7 mouse cellular contexts compared by ENCODE assay signal in genomic region chr14:122182220-122182619, GRCm38 (mm10). TPM values are rescaled to one million over a fixed set of nuclear protein-coding genes. Genes with fewer than 3 reads are reported as not detected.
A peak's percentile ranks its signal among the peaks of the same experiment; 100 is the strongest.
DNase-seq lines count a peak whose midpoint lies in the region; ATAC-seq lines count a peak whose summit lies in the region.

No protein-coding gene starts in this region.

- DNase-seq in neural tube, embryonic 10.5 days (ENCODE audit: extremely low spot score, low spot score), result no peak
- DNase-seq in liver, embryonic 13.5 days, result peak; percentile 16
- no peak for DNase-seq in cerebellum, adult 9-10 months
- no peak for DNase-seq in left cerebral cortex, postnatal 10 days (ENCODE audit: extremely low spot score in 1 of 2, low spot score in 2 of 2)
- DNase-seq in right cerebral cortex, adult 2 months (ENCODE audit: low spot score in 2 of 2), result no peak

- intact Hi-C loops in left cerebral cortex, postnatal 10 days (cut with DNase I), result no loop called here

- 0 out of 2 replicates have a peak, but pooled peaks cover 3% of the 10 kb centered on the region for H3K27me3 ChIP-seq in neural tube, embryonic 13.5 days
- peaks cover 17% of the 10 kb centered on the region for H3K27me3 ChIP-seq in forebrain, embryonic 12.5 days
- H3K27me3 ChIP-seq in liver, embryonic 13.5 days, result no peaks in the 10 kb centered on the region

- H3K9ac ChIP-seq in neural tube, embryonic 13.5 days, result no peak overlapping the region
- H3K9ac ChIP-seq in forebrain, embryonic 12.5 days, result no peak overlapping the region
- H3K9ac ChIP-seq in liver, embryonic 13.5 days, result peak overlapping the region; percentile 84

- no peak for ATAC-seq in neural tube, embryonic 13.5 days (ENCODE audit: low read depth)
- ATAC-seq in forebrain, embryonic 12.5 days (ENCODE audit: low FRiP score), result no peak
- ATAC-seq in liver, embryonic 13.5 days (ENCODE audit: low read depth), result no peak

- no peak overlapping the region for H3K27ac ChIP-seq in neural tube, embryonic 13.5 days (replicated peaks)
- H3K27ac ChIP-seq in forebrain, embryonic 12.5 days, result no peak overlapping the region
- H3K27ac ChIP-seq in liver, embryonic 13.5 days, result peak overlapping the region; percentile 86

- no peaks in the 10 kb centered on the region for H3K9me3 ChIP-seq in neural tube, embryonic 13.5 days
- no peaks in the 10 kb centered on the region for H3K9me3 ChIP-seq in forebrain, embryonic 12.5 days
- no peaks in the 10 kb centered on the region for H3K9me3 ChIP-seq in liver, embryonic 13.5 days (replicated peaks)

- peak overlapping the region; percentile 64 for H3K4me2 ChIP-seq in neural tube, embryonic 13.5 days
- peak overlapping the region; percentile 62; the same call in 1 of the 2 replicates for H3K4me2 ChIP-seq in forebrain, embryonic 12.5 days
- H3K4me2 ChIP-seq in liver, embryonic 13.5 days, result peak overlapping the region; percentile 88

- H3K4me3 ChIP-seq in neural tube, embryonic 13.5 days, result peak overlapping the region; percentile 67
- H3K4me3 ChIP-seq in forebrain, embryonic 12.5 days (replicated peaks), result no peak overlapping the region; the same call in 1 of the 2 replicates
- H3K4me3 ChIP-seq in liver, embryonic 13.5 days (replicated peaks), result peak overlapping the region; percentile 88

- 85% methylated on average over 6 of the region's 6 CpGs for WGBS in neural tube, embryonic 13.5 days
- WGBS in forebrain, embryonic 12.5 days, result 81% methylated on average over 6 of the region's 6 CpGs
- WGBS in liver, embryonic 13.5 days (ENCODE audit: insufficient replicate concordance), result 40% methylated on average over 6 of the region's 6 CpGs

- no peaks in the 10 kb centered on the region for H3K36me3 ChIP-seq in neural tube, embryonic 13.5 days
- H3K36me3 ChIP-seq in forebrain, embryonic 12.5 days (replicated peaks), result no peaks in the 10 kb centered on the region
- H3K36me3 ChIP-seq in liver, embryonic 13.5 days, result no peaks in the 10 kb centered on the region

- peaks cover 3% of the 10 kb centered on the region; the same call in 1 of the 2 replicates for H3K4me1 ChIP-seq in neural tube, embryonic 13.5 days (replicated peaks)
- peaks cover 10% of the 10 kb centered on the region for H3K4me1 ChIP-seq in forebrain, embryonic 12.5 days
- peaks cover 54% of the 10 kb centered on the region for H3K4me1 ChIP-seq in liver, embryonic 13.5 days (replicated peaks)

RNA-seq across cellular contexts. Expression of gene Clybl, which starts 0.7 kb away (rescaled TPM):
- polyA plus RNA-seq in neural tube, embryonic 13.5 days (2015; fragmentation: Nextera tagmentation; extraction: Ambion mirVana), result 10.2 TPM in 2 replicates
- 22.8 and 24.7 TPM in 2 replicates for polyA plus RNA-seq in forebrain, embryonic 12.5 days (2016; fragmentation: Nextera tagmentation; extraction: Ambion mirVana)
- polyA plus RNA-seq in liver, embryonic 13.5 days (2015; fragmentation: Nextera tagmentation; extraction: Ambion mirVana), result 26.2 and 30.3 TPM in 2 replicates
- 10 to 100 TPM; 19.4 to 20.9 TPM for total RNA-seq in left cerebral cortex, postnatal 10 days (2021)
